Mouse (Mus musculus): Measurements from ENCODE around the gene Gm3371. TPM values are rescaled to one million over a fixed set of nuclear protein-coding genes. Genes with fewer than 3 reads are reported as not detected.

Gene Gm3371
- not detected for polyA plus RNA-seq (2014; fragmentation: Illumina TruSeq; extraction: RNeasy Lipid Tissue Mini Kit (QIAGEN cat#74804); ENCODE audit: low read depth, low replicate concordance)

GRCm38 (mm10) chr14:44410588-44410987 is at the start of gene Gm3371:
Gene Gm3371 (minus strand): TSS chr14:44410688.

GRCm38 (mm10) chr14:44433335-44433734 is 22.8 kb upstream of the Gm3371 start, which contains the start of gene Gm8232:
Gene Gm8232 (plus strand): TSS chr14:44433635.

DNA sequence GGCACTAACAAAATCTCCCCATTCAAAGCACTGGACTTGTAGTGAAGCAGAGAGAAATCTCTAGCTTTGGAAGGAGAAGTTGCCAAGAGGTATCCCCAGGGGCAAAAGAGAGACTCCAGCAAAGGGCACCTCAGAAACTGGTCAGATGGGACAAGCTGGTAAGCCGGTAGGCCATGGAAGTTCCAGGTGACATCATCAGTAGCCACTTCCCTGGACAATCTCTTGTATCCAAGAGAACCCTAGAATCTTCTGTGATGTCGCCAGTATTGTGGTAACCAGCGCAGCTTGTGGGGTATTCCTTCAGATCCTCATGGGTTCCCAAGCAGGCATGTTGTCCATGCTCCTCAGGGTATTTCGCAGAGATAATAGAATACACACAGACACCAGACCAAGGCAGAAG is 45.4 kb downstream of the Gm3371 start, which contains the start of gene Gm8229:
Gm8229 (plus strand) TSS at position 301 of the 400 bp plus-strand sequence.

Other genes starting within 250 kb of the Gm3371 start
- gene Gm8212, start 213.0 kb downstream of the Gm3371 start, polyA plus RNA-seq (2014; fragmentation: Illumina TruSeq; extraction: RNeasy Lipid Tissue Mini Kit (QIAGEN cat#74804); ENCODE audit: low read depth, low replicate concordance): not detected
- not detected for gene 4930503E14Rik, start 197.4 kb downstream of the Gm3371 start, polyA plus RNA-seq (2014; fragmentation: Illumina TruSeq; extraction: RNeasy Lipid Tissue Mini Kit (QIAGEN cat#74804); ENCODE audit: low read depth, low replicate concordance)
- not detected for gene Gm8220, start 125.1 kb downstream of the Gm3371 start, polyA plus RNA-seq (2014; fragmentation: Illumina TruSeq; extraction: RNeasy Lipid Tissue Mini Kit (QIAGEN cat#74804); ENCODE audit: low read depth, low replicate concordance)
- gene Gm5930, start 72.1 kb downstream of the Gm3371 start, polyA plus RNA-seq (2014; fragmentation: Illumina TruSeq; extraction: RNeasy Lipid Tissue Mini Kit (QIAGEN cat#74804); ENCODE audit: low read depth, low replicate concordance): not detected
- gene Gm8229, start 45.3 kb downstream of the Gm3371 start, polyA plus RNA-seq (2014; fragmentation: Illumina TruSeq; extraction: RNeasy Lipid Tissue Mini Kit (QIAGEN cat#74804); ENCODE audit: low read depth, low replicate concordance): not detected
- gene Gm8232, start 22.9 kb upstream of the Gm3371 start, polyA plus RNA-seq (2014; fragmentation: Illumina TruSeq; extraction: RNeasy Lipid Tissue Mini Kit (QIAGEN cat#74804); ENCODE audit: low read depth, low replicate concordance): not detected
- 1.5 TPM for gene BC061237, start 81.8 kb upstream of the Gm3371 start, polyA plus RNA-seq (2014; fragmentation: Illumina TruSeq; extraction: RNeasy Lipid Tissue Mini Kit (QIAGEN cat#74804); ENCODE audit: low read depth, low replicate concordance)
- gene Gm17093, start 107.6 kb upstream of the Gm3371 start, polyA plus RNA-seq (2014; fragmentation: Illumina TruSeq; extraction: RNeasy Lipid Tissue Mini Kit (QIAGEN cat#74804); ENCODE audit: low read depth, low replicate concordance): not detected
- not detected for gene Gm8247, start 172.5 kb upstream of the Gm3371 start, polyA plus RNA-seq (2014; fragmentation: Illumina TruSeq; extraction: RNeasy Lipid Tissue Mini Kit (QIAGEN cat#74804); ENCODE audit: low read depth, low replicate concordance)
- gene Gm5624, start 217.2 kb upstream of the Gm3371 start, polyA plus RNA-seq (2014; fragmentation: Illumina TruSeq; extraction: RNeasy Lipid Tissue Mini Kit (QIAGEN cat#74804); ENCODE audit: low read depth, low replicate concordance): not detected